Mouse (Mus musculus): ENCODE data around the gene Noxred1. TPM values are rescaled to one million over a fixed set of nuclear protein-coding genes. Genes with fewer than 3 reads are reported as not detected.
"Not testable (repeated sequence)": the region's sequence is repeated elsewhere in the genome, so short reads cannot be mapped to it uniquely, and the experiment has no call there.

The Noxred1 gene
- polyA plus RNA-seq, 1 experiment = 0.73 TPM

DNA sequence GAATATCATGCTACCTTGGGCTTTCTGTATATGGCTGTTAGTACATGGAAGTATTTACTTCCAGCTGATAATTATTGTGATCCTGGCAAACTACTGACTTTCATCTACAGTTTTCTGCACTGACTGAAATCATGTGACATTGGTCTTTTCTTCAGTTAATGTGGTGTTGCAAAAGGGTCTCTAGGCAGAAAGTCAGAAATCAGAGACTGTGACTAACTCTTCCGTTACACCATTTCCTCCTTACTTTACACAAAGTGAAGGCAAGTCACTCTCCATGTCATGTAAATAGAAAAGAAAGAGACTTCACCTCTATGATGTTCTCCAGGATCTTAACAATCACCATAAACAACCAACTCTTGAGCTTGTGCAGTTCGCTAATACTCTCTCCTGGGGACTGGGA is 8.9 kb downstream of the Noxred1 start:
- no peak for DNase-seq (ENCODE audit: low spot score)

DNA sequence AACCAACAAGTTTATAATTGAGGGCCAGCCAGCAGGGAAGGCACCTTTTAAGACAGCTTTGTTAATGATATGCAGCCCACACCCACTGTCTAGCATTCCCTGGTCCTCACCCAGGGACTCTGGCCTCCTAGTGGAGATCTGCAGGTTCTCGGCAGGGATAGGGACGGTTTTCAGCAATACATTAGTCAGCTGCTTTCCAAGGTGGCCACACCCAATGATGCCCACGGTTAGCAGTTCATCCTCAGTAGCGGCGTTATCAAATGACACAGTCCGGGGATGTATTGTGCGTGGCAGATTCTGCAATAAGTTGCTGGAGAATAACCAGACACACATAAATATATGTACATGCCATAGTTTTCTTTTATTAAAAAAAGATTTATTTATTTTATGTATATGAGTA is 11.7 kb downstream of the Noxred1 start:
- no peak for DNase-seq (ENCODE audit: low spot score)

DNA sequence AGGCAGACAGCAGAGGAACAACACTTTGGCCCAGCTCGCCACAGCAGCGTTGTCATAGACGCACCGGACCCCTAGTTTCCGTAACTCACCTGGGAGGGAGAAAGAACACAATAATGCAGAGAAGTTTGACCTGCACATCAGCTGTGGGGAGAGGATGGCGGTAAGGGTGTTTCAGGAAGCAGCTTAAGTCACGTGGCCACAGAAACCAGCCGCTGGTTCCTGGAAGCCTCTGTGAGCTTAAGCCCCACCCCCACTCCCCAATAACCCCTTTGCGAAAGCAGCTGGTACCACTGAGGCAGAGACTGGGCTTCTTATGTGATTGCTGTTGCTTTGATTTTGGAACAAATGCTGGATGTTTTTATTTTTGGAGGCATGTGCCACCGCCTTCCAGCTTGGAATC is 13.6 kb downstream of the Noxred1 start:
- DNase-seq (ENCODE audit: low spot score) = no peak

DNA sequence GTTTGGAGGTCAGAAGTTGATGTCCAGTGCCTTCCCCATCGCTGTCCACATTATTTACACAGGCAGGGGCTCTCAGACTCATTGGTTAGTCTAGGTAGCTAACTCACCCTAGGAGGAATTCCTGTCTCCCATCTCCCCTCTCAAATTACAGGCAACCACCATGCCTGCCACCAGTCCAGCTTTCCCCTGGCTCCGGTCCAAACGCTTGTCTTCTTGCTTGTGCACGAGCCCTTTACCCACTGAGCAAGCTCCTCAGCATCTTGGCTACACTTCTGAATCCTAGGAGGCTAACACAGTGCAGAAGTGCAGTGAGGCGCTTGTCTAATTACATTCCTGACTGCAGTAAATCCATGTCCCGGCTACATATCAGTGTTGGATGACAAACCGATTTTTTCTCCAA is 19.2 kb downstream of the Noxred1 start:
- DNase-seq (ENCODE audit: low spot score) = no peak

DNA sequence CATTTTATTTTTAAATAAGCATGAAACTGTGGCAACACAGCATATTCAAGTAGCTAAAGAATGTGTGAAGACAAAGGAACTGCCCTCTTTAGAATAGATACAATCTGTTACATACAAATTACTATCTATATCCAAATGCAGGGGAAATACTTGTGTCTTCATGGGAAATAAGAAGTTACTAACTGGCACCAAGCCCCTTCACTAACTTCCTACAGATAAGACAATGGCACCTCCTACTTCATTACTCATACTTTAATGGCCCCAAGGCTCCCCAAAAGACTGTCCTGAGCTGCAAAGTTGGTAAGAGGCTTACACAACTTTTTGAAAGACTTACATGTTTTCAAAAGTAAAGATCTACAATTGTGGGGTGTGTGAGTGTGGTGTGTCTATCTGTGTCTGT is 20.9 kb downstream of the Noxred1 start:
- no peak for DNase-seq (ENCODE audit: low spot score)

DNA sequence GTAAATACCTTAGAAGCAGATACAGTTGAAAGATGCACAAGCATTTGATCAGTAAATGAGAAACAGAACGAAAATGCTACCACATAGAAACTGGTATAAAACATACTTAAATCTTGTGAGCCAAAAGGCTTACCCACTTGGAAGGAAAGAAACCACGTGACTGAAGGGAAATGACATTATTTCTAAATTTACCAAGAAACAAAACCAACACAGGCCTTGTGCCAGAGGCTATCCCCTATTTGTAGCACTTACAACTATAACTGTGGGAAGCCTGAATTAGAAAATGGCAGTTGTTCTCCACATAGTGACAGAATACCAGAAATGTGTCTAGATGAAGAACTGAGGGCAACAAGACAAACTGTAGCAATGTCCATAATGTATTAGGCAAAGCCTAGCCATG is 22.5 kb downstream of the Noxred1 start:
- DNase-seq (ENCODE audit: low spot score) = no peak

DNA sequence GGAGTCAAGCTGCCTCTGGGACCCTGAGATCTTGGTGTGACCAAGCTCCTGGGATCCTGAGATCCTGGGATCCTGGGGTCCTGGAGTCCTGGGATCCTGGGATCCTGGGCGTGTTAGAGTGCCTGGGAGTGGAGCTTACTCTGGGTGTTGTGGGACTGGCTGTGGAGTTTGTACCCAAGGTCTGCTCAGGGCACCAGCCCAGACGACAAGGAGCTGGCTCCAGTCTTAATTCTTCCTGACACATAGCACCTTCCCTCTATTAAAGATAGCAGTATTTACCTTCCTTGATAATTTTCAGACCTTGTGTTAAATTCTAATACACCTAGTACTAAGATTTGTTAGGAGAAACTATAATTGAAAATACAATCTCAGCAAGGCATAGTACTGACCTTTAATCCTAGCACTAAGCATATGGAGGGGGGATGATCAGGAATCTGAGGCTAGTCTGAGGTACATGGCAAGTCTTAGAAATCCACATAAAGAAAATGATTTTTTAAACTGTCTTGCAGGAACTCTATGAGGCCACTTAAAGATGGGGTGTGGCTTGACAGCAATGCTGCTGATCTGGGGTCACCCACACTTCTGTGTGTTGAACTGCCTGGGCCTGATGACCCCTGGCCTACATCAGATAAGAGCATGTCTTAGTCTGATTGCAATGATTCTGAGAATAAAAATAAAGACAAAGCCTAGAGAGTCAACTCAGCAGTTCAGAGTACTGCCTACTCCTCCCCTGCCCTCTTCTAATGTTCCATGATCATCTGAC is 25.5 kb downstream of the Noxred1 start:
- no peak for DNase-seq (ENCODE audit: low spot score)

DNA sequence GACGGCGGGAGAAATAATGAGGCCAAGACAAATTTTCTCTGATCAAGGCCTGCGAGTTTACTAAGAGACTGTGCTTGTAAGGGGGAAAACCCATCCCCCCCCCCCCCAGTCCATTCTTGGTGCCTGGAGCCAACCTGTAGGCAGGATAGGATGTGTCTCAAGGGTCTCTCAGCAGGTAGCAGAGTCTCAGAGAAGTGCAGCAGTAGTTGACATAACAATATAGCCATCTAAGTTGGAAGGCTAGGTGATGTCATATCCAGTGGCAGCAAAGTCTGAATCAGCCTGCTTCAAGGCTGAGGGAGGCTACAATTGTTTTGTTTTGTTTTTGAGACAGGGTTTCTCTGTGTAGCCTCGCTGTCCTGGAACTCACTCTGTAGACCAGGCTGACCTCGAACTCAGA is 32.7 kb downstream of the Noxred1 start:
- DNase-seq (ENCODE audit: low spot score) = not testable (repeated sequence)

DNA sequence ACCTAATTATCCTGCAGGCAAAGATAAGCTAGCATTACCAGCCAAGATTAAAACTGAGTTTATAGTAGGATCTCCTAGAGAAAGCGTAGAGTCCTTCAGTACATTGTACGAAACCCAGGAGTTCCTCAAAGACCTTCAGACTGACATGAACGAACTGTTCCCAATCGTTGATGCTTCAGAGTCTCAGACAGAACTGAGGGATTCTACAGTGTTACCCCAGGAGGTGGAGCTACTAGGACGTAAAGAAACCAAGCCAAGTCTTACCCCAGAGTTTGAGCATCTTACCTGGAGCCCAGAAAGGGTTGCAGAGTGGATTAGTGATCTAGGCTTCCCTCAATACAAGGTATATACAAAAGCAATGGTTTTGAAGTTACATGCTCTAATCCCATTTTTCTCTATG is 36.8 kb downstream of the Noxred1 start:
- DNase-seq (ENCODE audit: low spot score) = no peak

DNA sequence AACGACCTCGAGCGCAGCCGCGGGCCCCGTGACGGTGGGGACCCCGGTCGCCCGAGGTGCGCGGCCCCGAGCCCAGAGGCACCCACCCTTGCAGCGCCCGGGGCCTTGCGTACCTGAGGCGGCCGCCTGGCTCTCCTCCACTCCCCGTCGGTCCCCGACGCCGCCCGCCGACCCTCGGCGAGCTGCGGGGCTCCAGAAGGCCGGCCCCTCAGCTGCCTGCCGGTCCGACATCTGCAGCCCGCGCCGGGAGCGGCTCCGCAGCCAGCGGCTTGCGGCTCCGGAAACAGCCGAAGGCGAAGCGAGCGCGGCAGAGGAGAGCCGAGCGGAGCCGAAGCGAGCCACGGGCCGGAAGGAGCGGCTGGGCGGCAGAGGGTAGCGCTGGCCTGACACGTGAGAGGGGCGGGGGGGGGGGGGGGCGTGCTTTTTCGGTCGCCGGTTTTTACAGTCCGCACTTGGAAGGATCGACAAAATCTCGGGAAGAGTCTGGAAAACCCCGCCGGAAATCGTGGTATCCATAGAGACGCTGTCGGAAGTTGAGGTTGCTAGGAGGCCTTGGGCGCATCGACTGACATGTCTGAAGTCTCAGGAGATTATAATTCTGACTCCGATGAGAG is 38.5 kb downstream of the Noxred1 start, which contains the start of gene Tmed8:
Gene Tmed8, minus strand, starts transcription at position 482 of the 614 bp plus-strand sequence.
- peak; percentile 61 for DNase-seq (ENCODE audit: low spot score)

DNA sequence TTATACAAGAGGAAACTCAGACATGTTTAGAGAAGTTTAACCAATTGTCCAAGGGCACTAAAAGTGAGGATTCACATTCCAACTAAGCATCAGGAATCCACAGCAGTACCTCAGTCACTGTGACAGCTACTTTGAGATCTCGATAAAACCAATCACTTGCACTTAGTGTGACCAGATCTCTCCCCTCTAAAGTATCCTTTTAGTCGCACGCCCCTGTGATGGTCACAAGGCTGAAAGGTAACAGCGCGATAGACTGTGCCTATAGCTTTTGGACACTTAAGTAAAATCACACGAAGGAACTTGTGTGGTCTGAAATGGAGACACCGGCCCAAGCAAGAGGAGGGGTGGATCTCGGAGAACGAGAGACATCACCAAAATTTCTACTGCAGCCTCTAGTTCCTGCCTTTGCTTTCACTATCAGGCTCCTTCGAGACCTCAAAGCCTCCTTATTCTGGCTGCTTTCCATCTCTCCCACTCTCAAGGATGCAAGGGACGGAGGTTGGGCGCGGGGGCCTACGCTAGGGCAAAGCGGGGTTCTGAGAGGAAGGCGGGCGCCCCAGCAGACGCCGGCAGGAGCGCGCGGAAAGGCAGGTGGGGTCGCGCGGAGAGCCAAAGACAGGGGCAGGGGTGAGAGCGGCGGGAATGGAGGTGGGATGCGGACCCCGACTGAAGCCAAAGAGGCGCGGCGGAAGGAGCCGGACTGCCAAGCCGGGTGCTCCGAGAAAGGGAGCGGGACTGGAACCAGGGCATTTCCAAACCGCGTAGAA is 39.1 kb downstream of the Noxred1 start, which contains the start of gene Samd15:
Gene Samd15, plus strand, starts transcription at position 518 of the 767 bp plus-strand sequence.
- DNase-seq (ENCODE audit: low spot score) = peak; percentile 31

DNA sequence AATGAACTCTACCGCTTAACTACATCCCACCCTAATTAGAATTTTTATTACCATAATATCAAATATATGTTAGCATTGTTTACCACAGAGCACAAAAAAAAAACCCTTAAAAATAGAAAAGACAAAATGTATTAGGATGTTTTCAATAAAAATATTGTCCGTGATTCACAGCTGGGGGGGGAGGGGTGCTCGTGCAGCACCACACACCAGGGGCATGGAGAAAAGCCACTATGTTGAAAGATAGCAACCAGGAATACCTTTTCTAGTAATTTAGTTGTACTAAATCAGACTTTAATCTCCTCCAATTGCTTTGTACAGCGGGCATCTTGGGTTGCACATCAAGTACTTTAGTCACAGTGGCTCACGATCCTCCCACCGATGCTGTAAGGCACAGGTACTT is 39.7 kb downstream of the Noxred1 start:
- DNase-seq (ENCODE audit: low spot score) = no peak

DNA sequence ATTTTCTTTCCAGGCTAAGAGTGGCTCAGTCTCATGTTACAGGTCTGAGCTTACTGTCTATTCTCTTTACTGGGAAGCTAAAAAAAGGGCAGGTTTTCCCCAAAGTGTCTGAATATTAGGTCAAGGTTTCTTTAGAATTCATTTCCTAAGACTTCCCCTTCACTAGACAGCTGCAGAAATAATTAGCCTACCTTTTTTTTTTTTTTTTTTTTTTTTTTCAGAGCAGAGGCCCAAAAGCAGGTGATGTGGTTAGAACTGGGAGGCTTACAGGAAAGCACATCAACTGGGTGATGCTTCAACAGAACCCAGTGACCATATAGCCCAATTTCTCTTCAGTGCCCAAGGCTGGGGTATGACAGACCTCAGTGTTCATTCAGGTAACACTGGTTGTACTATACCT is 42.2 kb downstream of the Noxred1 start:
- no peak for DNase-seq (ENCODE audit: low spot score)

DNA sequence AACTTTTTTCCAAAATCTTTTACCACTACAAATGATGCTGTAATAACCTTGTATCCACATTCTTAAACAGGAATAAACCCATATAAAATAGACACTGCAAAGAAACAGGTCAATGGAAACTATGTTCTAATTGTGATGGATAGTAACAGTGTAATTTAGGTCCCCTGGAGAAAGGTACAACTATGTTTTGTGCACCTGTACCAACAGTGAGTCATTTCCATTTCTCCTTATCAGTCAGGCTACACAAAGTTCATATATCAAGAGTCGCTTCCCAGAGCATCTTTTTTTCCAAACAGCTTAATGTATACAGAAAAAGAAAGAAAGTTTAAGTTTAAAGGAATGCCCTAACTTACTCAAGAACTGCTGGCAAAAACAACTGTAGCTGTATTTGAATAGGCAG is 43.5 kb downstream of the Noxred1 start:
- DNase-seq (ENCODE audit: low spot score) = no peak

DNA sequence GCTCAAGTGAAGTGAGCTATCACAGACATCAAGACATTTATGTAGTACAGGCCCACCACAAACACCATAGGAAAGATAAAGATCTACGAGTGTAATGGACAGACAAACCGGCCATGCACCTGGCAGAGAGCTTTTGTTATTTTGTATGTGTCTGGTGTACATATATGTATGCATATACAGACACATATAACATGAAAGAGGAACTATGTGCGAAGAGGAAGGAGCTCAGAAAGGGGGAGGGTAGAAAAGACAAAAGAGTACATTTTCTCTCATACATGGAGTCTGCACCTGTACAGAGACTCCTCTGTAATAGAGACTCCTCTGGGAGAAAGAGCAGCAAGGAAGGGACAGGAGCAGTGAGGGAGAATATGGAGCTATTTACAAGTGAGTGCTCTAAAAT is 45.5 kb downstream of the Noxred1 start:
- DNase-seq (ENCODE audit: low spot score) = no peak

DNA sequence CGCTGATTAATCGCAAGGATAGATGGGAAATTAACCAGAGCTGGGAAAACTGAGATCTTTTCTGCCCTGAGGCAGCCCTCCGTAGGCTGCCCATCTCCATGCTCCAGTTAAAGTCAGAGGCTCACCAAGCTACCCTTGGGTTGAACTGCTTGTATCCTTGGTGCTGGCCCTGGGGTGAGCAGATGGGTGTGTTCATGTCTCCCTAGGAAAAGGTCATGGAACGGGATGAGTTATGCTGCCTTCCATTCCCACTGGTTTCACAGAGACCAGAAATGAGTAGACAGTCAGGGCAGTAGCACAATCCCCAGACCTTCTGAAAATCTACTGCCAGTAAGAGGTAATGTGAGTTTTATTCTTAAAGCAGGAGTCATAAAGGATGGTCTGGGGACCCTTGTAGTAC is 60.9 kb downstream of the Noxred1 start:
- no peak for DNase-seq (ENCODE audit: low spot score)

DNA sequence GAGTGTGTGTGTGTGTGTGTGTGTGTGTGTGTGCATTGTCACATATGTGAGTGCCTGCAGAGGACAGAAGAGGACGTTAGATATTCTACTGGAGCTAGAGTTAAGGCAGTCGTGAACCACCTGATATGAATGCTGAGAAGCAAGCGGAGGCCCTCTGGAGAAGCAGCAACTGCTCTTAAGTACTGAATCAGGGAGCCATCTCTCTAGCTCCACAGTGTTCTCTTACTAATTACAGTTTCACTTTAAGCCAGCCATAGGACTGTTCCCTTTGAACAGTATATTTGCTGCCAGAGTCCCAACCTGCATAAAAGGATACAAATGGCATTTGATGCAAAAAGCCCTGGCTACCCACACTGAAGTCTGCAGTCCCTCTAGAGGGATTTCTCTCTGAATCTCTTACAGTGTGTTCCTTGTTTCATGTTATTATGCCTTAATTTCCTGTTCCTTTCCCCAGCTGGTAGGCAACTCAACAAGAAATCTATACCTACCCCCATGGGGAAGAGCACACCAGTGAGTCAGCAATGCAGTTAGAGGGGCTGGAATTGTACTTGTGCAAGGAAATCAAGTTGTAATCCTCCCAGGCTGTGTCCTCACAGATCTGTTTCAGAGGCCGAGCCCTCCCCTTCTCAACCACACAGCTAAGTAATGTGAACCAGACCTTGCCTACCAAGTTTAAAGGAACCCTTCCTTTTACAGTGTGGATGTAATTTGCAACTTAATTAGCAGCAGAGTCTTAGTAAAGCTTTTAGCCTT is 63.2 kb downstream of the Noxred1 start:
- DNase-seq (ENCODE audit: low spot score) = no peak

Other genes with a start within 250 kb of the Noxred1 start
- not detected in 2 replicates for gene Zdhhc22, start 248.3 kb downstream of the Noxred1 start, polyA plus RNA-seq (2012; rRNA removed)
- gene Tmem63c, start 217.4 kb downstream of the Noxred1 start, polyA plus RNA-seq (2012; rRNA removed) = 0.13 and 0.19 TPM in 2 replicates
- 62.6 and 64.4 TPM in 2 replicates for gene Ngb, start 136.2 kb downstream of the Noxred1 start, polyA plus RNA-seq (2012; rRNA removed)
- gene Gstz1, start 91.6 kb downstream of the Noxred1 start, polyA plus RNA-seq (2012; rRNA removed) = 70.0 and 90.4 TPM in 2 replicates
- gene Pomt2, start 90.8 kb downstream of the Noxred1 start, polyA plus RNA-seq (2012; rRNA removed) = 13.6 and 13.9 TPM in 2 replicates
- 0.43 and 0.56 TPM in 2 replicates for gene Samd15, start 39.0 kb downstream of the Noxred1 start, polyA plus RNA-seq (2012; rRNA removed)
- 8.8 and 10.2 TPM in 2 replicates for gene Tmed8, start 38.3 kb downstream of the Noxred1 start, polyA plus RNA-seq (2012; rRNA removed)
- 37.7 and 39.7 TPM in 2 replicates for gene Vipas39, start 27.5 kb upstream of the Noxred1 start, polyA plus RNA-seq (2012; rRNA removed)
- 165 and 175 TPM in 2 replicates for gene Ahsa1, start 27.7 kb upstream of the Noxred1 start, polyA plus RNA-seq (2012; rRNA removed)
- 0.26 and 0.44 TPM in 2 replicates for gene Ism2, start 61.0 kb upstream of the Noxred1 start, polyA plus RNA-seq (2012; rRNA removed)
- 52.8 and 58.6 TPM in 2 replicates for gene Sptlc2, start 149.6 kb upstream of the Noxred1 start, polyA plus RNA-seq (2012; rRNA removed)
- 64.4 and 92.3 TPM in 2 replicates for gene Slirp, start 205.2 kb upstream of the Noxred1 start, polyA plus RNA-seq (2012; rRNA removed)
- 18.1 and 23.0 TPM in 2 replicates for gene Alkbh1, start 205.3 kb upstream of the Noxred1 start, polyA plus RNA-seq (2012; rRNA removed)
- gene Snw1, start 233.5 kb upstream of the Noxred1 start, polyA plus RNA-seq (2012; rRNA removed) = 52.6 and 53.9 TPM in 2 replicates